Mouse (Mus musculus) cerebellum, postnatal 25 days (tissue): Measurements from ENCODE around the gene Fndc9.

ENCODE experiments used
- DNase-seq, 2 experiments: peaks; one replicate each; pipeline ENCODE4 v3.0.0; 2021; ENCODE audit warnings: mixed read lengths in 2 of 2

Gene Fndc9

GRCm38 (mm10) chr11:46278709-46279108, 43.4 kb downstream of the Fndc9 start:
- DNase-seq: no peak

- DNase-seq: no peak
Observed at GRCm38 (mm10) chr11:46282612-46283011, 47.3 kb downstream of the Fndc9 start.

- DNase-seq: no peak
Observed at GRCm38 (mm10) chr11:46283800-46284199, 48.5 kb downstream of the Fndc9 start.

DNA sequence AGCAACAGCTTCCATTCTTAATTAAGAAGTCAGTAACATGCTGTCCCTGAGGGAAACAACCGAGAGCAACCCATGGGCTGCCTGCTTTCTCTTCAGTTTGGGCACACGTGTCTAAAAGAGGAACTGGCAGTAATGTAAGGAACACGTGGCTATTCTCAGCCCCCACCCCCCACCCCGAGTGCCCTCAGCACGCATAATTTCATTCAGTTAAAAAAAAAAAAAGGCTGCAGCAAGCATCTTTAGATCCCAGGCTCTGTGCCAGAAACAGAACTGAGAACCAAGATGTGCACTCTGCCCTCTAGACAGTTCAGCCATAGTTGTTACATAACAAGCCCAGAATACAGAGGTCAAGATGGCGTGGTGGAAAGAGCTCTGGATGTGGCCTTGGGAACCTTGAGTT, 51.5 kb downstream of the Fndc9 start:
- DNase-seq: no peak

DNA sequence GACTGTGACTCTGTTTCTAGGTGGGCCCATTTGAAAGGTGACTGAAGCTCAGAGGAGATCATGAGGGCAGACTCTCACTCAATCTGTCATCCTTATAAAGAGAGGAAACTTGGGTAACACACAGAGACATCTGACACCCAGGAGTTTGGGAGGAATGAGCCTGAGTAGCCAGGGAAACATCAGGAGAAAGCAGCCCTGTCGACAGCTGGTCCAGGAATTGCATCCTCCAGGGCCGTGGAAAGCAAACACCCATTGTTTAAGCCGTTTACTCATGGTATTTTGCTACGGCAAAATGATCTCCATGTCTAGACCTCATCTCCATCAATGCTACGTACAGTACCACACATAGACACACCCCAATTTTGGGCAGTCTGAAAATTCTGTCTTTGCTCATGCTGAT, 52.8 kb downstream of the Fndc9 start:
- DNase-seq: no peak

- no peak for DNase-seq
Observed at GRCm38 (mm10) chr11:46289022-46289421, 53.7 kb downstream of the Fndc9 start.
